Mouse (Mus musculus): ENCODE measurements at regions not wholly inside any gene's neighbourhood (a gene's known extent, or its start where the extent isn't known, plus 50 kb on each side); places are given as distances from the start of the nearest gene placed in this dataset.

DNA sequence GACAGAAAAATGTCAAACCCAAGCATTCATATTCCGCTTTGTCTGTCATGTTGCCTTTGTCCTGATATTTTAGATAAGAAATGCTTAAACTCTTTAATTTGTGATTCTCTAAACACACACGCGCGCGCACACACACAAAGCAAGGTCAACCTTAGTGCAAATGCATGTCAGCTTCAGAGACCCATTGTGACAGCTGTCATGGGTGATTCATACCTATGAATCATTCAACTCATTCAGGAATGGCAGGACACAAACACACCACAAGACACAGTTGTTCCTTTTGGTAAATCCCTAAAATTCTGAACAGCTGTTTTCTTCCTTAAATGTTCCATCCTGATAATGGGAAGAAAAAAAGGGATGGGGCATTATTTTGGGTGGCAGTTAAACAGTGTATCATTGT is 144.1 kb upstream of the Dusp10 start:
- no peak for DNase-seq

DNA sequence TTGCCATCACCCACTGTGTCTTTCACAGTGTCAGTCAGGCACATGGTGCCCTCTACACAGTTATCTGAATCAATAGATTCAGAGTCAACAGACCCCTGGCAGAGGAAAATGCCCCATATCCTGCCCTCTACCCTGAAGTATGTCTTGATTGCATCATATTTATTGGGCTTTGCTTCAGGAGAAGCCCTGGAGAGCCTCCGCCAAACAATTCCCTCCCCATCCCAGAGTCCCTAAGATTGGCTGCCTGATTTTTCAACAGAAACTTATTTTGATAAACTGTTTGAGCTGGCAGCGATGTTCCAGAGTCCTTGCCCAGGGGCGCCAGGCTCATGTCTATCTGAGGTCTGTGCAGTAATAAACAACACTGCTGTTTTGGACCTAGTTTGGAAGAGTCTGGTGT is 117.2 kb upstream of the Dusp10 start:
- DNase-seq = no peak

DNA sequence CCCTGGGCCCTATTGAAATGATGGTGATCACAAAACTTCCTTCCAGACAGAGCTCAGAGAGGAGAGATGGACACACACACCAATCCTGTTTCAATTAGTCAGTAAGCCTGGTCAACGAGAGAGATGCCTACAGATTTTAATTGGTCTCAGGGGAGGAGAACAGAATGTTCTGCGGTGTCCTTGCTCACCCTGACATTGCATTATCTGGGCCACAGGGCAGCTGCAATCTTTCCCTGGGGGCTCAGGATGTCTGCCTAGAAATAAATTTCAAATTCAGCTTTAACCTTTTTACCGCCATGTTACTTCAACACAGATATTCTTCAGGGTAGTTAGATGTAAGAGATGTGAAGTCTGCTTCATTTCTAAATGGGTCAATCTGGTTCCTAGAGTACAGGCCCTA is 115.0 kb upstream of the Dusp10 start:
- no peak for DNase-seq

DNA sequence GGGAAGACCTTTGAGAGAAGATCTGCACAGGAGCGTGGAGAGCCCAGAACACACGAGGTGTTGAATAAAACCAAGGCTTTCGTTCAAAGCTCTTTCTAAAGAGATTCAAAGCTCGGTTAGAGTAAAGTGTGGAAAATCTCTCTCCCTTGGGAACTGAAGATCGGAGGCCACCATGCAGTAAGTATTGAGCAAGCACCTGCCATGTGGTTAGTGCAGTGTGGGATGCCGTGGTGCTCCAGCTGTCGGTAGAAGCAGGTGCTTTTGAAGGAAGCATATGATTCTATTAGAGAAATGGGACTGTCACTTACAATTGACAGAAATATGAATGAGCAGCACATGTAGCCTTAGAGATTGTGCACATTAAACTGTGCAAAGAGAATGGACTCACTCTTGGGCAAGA is 108.5 kb upstream of the Dusp10 start:
- DNase-seq = no peak

DNA sequence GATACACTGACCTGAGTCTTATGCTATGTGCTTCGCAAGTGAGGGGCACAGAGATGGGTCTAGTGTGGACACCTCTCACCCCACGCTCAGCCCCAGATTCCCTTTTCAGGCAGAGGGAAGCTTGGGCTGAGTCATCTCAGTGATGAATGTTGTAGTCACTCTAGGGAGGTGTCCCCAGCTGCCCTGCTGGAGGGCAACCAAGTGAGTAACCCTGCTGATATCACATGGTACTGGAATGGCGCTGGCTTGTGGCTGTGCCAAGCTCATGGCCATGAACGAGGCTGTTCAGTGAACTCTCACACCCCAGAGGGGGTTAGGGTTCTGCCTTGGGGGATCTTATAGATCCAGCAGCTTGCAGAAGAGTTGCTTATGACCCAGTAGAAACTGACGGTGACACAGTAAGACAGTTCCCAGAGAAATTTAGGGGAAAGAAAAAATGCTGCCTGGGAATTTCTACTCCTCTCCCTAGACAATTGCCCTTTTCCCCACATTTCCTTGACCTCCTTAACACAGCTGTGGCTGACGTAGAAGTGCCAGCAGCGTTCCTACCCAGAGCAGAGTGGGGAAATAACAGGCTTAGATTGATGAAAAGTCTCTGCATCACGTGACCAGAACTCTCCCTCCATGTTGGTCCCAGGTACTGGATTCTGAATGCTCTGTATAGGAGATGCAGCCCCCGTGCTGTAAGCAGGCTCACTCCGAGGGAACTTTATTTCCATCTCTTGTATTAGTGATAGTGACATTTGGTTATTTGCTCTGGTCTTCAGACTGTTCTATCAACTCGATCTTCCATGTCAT is 107.6 kb upstream of the Dusp10 start:
- DNase-seq = peak in 1 of 2 experiments; percentile 42

DNA sequence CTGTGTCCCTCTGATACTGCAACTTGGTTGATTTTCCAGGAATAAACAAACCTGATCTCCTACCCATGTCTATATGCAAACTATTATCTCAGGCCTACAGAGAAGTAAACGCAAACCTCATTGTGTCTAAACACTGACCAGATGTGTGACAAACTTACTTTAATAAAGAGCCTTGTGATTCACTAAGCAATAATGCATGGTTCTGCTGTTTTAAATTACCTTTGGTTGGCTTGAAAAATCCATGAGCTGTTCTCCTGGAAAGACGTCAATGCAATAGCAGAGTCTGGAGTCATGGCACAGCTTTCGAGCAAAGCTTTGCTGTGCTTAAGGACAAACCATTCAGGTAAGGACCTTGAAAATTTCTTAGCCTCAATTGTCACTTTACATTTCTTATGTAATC is 95.4 kb upstream of the Dusp10 start:
- DNase-seq = no peak

DNA sequence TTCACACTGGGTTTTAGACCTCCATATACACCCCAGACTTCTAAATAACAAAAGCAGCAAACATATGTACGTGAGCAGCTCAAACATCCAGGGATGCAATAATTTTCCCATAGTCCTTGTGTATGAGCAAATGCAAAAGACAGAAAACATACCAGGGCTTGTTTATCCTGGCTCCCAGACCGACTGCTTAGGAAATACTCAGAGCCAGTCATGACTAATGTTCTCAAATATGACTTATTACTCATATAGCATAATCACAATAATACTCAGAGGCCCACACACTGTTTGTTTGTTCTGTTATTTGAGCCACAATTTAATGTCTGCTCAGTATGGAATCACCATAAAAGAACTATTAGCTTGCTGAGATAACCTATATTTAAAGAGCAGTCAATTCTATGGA is 91.8 kb upstream of the Dusp10 start:
- no peak for DNase-seq

DNA sequence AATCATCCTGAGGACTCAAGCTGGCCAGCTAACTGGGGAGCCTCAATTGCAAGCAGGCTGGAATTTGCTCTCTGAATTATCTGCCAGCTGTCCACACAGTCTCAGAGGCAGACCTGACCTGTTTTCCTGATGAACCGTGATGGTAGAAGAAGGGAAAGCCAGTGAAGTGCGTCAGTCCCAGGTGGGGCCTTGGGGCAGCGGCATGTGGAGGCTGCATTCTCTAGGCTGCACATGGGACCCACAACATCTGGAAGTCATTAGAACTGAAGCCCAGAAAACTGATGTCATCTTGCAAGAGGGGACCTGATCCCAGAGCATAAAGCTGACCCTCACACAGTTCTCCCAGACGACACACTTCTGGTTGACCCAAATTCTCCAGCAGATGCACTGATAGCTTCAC is 84.6 kb upstream of the Dusp10 start:
- no peak for DNase-seq

DNA sequence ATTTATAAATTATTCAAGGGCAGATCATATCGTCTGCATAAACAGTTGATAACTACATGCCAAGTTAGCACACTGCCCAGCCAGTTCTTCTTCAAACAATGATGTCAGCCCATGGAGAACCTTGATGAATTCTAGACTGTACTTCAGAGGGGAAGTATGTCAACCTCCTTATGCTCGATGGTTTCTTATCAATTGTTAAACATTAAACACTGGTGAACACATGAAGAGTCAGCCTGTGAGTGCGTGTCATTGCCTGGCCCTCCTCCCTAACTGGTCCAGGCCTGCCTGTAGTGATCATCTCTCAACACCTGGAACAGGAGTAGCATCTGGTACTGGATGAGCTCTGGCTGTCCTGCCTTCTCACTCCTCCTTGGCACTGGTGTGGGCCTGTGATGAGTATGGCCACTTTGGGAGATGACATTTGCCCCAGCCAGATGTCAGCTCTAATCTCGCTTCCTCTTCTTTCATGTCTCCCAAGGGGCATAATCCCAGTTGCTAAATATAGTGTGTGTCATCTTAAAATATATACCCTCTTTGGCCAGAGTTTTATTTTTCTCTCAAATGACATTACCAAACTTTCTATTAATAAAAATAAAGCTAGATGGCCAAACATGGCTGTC is 82.6 kb upstream of the Dusp10 start:
- DNase-seq = peak in 1 of 2 experiments; percentile 29

DNA sequence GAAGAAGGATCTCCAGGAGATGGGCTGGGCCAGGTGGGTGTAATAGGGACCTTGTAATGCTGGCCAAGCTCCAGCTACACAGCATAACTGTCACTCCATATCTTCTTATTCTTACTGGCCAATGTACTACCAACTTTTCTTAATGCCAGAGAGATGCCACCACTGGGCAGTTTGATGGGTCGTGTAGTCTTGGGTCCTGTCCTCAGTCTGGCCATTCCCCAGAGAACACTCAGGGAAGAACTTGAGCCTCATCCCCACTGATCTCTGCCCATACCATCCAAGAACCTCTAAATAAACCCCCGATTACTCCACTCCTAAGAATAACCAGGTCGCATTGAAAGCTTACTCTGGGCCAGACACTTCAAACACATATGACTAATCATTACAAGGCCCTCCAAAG is 82.0 kb upstream of the Dusp10 start:
- no peak for DNase-seq

DNA sequence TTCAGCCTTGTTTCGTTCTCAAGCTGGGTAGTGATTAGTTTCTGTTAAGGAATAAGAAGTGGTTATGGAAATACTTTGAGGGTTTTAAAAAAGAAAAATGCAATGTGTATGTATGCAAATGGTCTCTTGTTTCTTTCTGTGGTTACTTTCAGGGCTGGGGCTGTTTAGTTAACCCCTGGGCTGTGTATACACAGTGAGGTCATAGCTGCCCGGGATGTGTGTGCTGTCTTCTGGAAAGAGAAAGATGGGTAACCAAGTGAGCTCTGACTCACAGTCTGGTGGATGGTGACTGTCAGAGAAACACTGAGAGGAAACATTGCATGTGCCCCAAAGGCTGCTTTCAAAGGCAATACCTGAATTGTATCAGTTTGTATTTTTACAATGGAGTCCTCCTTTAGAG is 79.3 kb upstream of the Dusp10 start:
- no peak for DNase-seq

DNA sequence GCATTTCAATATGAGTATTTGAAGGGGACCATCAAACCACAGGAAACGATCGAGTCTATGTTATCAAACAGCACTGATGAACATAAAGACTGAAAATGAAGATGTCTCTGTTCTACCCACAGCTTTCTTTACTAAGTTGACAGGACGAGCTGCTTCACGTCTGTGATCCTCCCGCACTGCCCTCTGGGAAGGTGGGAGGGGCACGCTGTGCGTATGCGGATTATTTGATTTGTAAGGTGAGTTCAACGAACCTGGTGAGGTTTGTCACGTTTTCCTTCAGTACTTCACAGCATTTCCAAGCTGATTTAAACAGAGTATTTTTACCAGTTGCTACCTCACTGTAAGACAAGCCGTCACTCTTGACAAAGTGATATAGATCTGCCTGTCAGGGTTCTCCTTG is 75.9 kb upstream of the Dusp10 start:
- DNase-seq = no peak

DNA sequence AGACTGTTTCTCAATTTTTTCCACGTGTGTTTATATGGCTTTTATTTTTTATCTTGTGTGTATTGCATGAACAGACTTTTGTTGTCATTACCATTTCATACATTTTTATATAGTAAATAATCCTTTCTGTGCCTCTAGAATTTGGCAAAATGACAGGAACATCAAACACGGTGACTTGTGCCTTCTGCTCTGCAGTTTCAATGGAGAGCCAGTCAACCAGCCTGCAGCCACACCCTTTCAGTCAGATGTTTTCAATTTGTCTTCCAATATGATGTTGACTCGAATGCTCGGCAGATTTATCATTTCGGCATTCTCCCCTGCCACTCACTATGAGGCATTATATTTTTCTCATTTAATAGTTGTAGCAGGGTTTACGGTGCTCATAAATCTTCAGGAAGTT is 74.7 kb upstream of the Dusp10 start:
- DNase-seq = no peak

DNA sequence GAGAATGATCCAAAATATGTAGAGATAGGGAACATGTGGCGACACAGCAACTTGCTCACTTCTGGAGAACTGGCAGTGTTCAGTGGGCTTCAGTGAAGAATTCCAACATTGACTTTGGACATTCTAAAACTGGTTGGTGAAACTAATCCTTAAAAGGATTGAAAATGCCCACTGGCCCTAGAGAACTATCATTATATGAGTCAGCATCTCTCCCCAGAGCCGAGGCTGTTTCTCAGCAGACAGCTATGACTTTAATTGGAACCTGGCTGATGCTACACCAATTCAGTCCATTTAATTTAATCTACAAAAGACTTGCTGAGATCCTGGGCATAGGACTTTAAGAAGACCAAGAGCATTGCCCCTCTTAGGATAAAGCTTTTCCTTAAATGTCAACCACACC is 72.4 kb upstream of the Dusp10 start:
- no peak for DNase-seq

DNA sequence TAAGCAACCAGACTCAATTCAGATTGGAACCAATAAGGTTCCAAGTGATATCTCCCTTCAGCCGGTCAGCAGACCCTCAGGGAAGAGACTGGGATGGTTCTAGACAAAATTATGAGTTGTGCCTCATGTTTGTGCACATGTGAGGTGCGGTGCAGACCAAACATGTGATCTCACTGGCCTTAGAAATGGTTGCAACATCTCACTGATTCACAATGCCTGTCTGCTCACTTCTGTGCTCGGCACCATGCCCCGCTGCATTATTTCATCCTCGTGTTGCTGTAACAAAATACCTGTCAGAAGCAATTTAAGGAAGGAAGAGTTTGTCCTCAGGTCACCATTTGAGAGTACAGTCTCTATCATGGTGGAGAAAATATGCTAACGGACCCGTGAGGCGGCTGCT is 66.9 kb upstream of the Dusp10 start:
- no peak for DNase-seq

DNA sequence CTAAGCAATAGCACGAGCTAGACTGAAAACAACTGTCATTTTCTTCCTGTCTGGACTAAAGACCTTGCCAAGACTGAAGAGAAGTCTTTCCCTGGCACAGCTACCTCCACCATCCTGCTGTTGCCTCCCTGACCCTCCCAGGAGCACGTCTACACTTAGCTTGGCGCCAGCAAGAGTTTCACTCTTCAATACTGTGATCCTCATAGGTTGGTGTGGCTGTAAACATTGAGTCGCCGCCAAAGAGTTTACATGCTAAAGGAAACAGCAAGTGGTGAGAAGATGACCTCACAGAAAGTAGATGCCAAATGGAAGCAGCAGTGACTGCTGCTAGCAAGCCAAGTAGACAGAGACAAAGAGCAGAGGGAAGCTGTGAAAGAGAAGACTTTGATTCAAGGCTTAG is 66.0 kb upstream of the Dusp10 start:
- DNase-seq = peak; percentile 63 to 71

DNA sequence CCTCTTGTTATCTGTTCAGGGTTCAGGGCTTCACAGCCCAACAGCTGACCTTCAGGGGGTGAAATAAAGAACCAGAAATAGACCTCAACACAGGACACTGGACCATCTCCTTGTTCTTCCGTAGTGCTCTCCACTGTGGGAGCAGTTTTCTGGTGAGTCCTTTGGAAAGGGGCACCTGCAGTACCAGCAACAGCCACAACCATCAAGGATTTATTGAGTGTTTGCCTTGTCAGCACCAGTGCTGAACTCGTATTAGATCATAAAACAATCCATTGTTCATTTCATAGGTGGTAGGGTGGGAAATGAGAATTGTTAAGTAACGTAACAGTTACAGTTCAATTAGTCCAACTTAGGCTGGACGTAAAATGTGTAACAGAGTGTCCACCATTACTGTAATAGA is 63.9 kb upstream of the Dusp10 start:
- no peak for DNase-seq

DNA sequence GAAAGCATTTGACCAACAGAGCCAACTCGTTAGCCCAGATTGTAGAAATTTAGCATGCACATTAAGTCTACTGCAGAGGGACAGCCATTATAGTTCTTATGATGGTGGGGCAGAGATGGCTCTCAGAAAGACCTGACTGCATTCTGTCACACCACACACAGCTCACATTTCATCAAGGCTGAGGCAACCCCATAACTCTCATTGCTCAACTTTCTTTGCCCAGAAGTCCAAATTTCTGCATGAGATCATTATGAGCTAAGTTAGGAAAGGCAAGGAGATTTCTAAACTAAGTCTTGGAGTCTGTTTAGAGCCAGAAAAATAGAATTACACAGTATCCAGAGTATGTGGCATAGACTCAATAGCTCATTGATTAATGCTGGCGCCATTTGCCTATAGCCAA is 59.0 kb upstream of the Dusp10 start:
- DNase-seq = no peak

DNA sequence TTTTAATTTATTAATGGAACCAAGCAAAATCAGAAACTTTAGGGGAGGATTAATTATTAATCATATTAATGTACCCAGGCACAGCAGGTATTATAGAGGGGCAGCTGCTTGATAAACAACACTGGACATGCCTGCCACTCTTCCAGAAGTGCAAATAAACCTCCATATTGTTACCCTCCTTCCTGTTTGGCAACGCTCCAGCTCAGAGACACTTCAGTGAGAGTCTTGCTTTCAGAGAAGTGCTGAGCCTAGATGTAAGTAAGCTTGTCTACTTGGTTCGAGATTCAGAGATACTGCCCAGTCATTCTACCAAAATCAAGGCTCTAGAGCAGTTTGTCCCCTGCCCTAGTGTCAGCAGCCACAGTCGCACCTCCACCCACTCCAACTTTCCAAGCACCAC is 56.7 kb upstream of the Dusp10 start:
- peak in 1 of 2 experiments; percentile 24 for DNase-seq

DNA sequence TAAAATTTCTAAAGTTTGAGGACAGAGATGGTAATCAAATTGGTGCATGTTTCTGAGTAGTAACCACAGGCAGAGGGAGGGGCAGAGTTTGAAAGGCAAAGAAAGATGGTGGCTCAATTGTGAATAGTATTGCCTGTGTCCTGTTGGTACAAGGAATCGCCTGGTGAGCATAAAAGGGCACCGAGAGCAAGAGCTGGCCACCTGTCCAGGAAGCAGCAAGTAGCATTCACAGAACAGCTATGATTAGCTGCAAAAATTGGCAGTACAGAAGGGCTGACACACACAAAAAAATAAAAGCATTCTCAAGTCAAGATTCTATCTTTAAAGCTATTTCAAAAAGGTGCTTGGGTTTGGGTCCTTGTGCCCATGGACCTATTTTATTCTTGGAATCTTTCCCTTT is 51.7 kb upstream of the Dusp10 start:
- DNase-seq = no peak

DNA sequence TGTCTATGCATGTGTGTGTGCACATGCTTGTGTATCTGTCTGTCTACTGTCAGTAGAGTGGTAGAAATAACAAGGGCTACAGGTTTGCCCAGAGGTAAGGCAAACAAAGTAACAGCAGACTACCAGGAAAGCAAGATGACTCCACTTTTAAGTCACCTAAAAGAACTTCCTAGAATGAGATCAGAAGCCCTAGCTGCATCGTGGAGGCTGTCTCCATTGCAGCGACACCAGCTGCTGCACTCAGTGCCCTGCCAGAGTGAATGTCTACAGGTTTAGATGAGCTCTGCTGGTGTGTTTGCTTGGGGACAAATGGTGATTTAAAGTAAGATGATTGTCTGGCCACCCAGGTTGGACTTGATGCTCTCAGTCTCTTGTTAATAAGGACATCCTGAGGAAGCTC is 50.6 kb upstream of the Dusp10 start:
- no peak for DNase-seq

DNA sequence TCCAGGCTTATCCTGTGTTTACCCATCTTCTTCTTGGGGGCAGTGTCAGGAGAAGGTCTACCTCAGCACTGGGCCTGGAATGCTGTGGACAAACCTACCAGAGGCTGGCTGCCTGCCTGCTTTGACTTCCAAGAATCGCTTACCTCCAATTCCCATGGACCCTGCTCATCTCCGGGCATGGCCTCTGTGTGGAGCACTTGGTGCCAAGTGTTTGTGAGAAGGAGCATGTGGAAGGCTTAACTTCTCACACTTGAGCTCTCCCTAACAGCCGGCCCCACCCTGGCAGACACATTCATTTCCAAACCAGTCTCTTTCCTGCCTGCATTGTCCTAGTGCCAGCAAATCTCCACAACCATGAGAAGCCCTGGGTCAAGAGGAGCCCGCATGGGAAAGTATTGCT is 49.8 kb upstream of the Dusp10 start:
- DNase-seq = no peak
